Mouse (Mus musculus) olfactory bulb, adult 2 months (tissue): ENCODE results near the gene Arfgap2.

Experiments used
- CTCF ChIP-seq: fragments of 200-500 bp; IDR thresholded peaks from 2 replicates; pipeline ENCODE4 v1.5.1; 2012; ENCODE audit warnings: low read depth, mild to moderate bottlenecking, low read length, moderate library complexity; ENCODE audit not compliant: insufficient read depth
- POLR2A ChIP-seq: fragments of 200-500 bp; IDR thresholded peaks from 2 replicates; pipeline ENCODE4 v1.6.1; 2012; ENCODE audit warnings: mild to moderate bottlenecking, low read depth, low read length, moderate library complexity; ENCODE audit not compliant: insufficient read depth

DNA sequence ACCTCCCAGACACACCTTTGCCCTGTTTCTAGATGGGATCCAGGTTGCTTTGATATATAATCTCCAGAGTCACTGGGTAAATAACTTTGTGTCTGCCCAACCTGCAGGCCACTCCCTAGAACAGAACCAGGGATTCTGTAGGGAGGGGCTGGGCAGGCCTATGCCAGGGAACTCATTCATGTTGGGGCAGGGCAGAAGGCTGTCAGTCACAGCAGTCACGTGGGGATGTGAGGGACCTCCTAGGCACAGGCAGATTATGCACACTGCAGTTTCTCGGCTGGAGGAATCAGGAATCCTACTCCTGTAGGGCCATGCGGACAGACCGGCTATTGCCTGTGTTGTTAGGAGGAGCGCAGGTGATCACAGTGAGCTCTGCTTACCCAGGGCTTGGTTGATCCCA lies 16.6 kb downstream of the Arfgap2 start:
- TF ChIP-seq CTCF, result no peak
- no peak for TF ChIP-seq POLR2A
